Comparison of ENCODE assay signal across 8 mouse cellular contexts in the genomic region with DNA sequence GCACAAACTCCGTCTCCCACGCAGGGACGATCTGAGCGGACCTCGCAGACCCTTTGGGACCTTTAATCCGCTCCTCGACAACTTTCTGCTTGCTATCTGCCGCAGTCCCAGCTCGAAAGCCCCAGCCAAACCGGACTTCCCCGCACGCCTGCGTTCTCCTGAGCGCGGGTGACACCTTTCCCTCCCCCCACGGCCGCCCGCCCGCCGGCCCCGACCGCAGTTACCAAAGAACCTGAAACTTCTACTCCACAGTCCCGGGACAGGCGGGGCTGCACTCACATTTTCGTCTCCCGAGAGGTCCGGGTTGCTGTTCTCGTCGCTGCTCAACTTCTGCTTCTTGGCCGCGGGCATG. TPM values are rescaled to one million over a fixed set of nuclear protein-coding genes. Genes with fewer than 3 reads are reported as not detected.
DNase-seq lines count a peak whose midpoint lies in the region; ATAC-seq and TF ChIP-seq lines count a peak whose summit lies in the region.

No protein-coding gene starts in this region.

- WGBS in heart, embryonic 11.5 days (ENCODE audit: insufficient replicate concordance): under 1% methylated on average over 31 of the region's 31 CpGs
- WGBS in forebrain, embryonic 15.5 days: under 1% methylated on average over 31 of the region's 31 CpGs
- WGBS in liver, postnatal 0 days (ENCODE audit: insufficient replicate concordance): under 1% methylated on average over 31 of the region's 31 CpGs

- no peaks in the 10 kb centered on the region for H3K9me3 ChIP-seq in heart, embryonic 11.5 days (replicated peaks; ENCODE audit: control insufficient read depth, low read length)
- no peaks in the 10 kb centered on the region for H3K9me3 ChIP-seq in E14TG2a.4 (ENCODE audit: low read length)
- H3K9me3 ChIP-seq in forebrain, embryonic 15.5 days: no peaks in the 10 kb centered on the region
- no peaks in the 10 kb centered on the region for H3K9me3 ChIP-seq in liver, postnatal 0 days (ENCODE audit: low read length)

- H3K9ac ChIP-seq in heart, embryonic 11.5 days (ENCODE audit: low read depth, low read length): peak overlapping the region; percentile 88
- peak overlapping the region; percentile 95 for H3K9ac ChIP-seq in forebrain, embryonic 15.5 days (replicated peaks)
- H3K9ac ChIP-seq in liver, postnatal 0 days (replicated peaks): peak overlapping the region; percentile 96

- H3K4me1 ChIP-seq in heart, embryonic 11.5 days (ENCODE audit: control insufficient read depth, insufficient read depth, low read length): peaks cover 7% of the 10 kb centered on the region; the same call in 1 of the 2 replicates
- peaks cover 63% of the 10 kb centered on the region for H3K4me1 ChIP-seq in E14TG2a.4 (replicated peaks; ENCODE audit: low read depth, low read length)
- H3K4me1 ChIP-seq in forebrain, embryonic 15.5 days: peaks cover 24% of the 10 kb centered on the region
- peaks cover 11% of the 10 kb centered on the region for H3K4me1 ChIP-seq in liver, postnatal 0 days (ENCODE audit: insufficient read depth)

- peaks cover 9% of the 10 kb centered on the region for H3K36me3 ChIP-seq in heart, embryonic 11.5 days (ENCODE audit: control insufficient read depth, insufficient read depth, low read length)
- H3K36me3 ChIP-seq in E14TG2a.4 (ENCODE audit: insufficient read depth, low read length): peaks cover 39% of the 10 kb centered on the region
- peaks cover 11% of the 10 kb centered on the region; the same call in 1 of the 2 replicates for H3K36me3 ChIP-seq in forebrain, embryonic 15.5 days
- H3K36me3 ChIP-seq in liver, postnatal 0 days (replicated peaks; ENCODE audit: insufficient read depth, low read length): peaks cover 16% of the 10 kb centered on the region

- intact Hi-C loops in heart, postnatal 36 days (cut with DNase I): loop anchor here (10.0 kb wide), 1 partner anchor 445 kb away; a partner anchor contains a TSS

- H3K27me3 ChIP-seq in heart, embryonic 11.5 days (ENCODE audit: control insufficient read depth, insufficient read depth, low read length): no peaks in the 10 kb centered on the region
- H3K27me3 ChIP-seq in E14TG2a.4 (ENCODE audit: insufficient read depth, low read length): no peaks in the 10 kb centered on the region
- no peaks in the 10 kb centered on the region for H3K27me3 ChIP-seq in forebrain, embryonic 15.5 days
- H3K27me3 ChIP-seq in liver, postnatal 0 days (ENCODE audit: insufficient read depth, low read length): no peaks in the 10 kb centered on the region

- TF ChIP-seq EP300 in liver, postnatal 0 days (IDR thresholded peaks at IDR 0.05; ENCODE audit: low read depth): no peak

- peak overlapping the region; percentile 62 for H3K4me3 ChIP-seq in heart, embryonic 11.5 days (ENCODE audit: low read depth, low read length)
- H3K4me3 ChIP-seq in E14TG2a.4 (replicated peaks; ENCODE audit: low read length): peak overlapping the region; percentile 98
- peak overlapping the region; percentile 95 for H3K4me3 ChIP-seq in forebrain, embryonic 15.5 days
- H3K4me3 ChIP-seq in liver, postnatal 0 days (ENCODE audit: low read depth, low read length): peak overlapping the region; percentile 97

- peak overlapping the region; percentile 98 for H3K27ac ChIP-seq in heart, embryonic 11.5 days (ENCODE audit: low read depth, low read length)
- H3K27ac ChIP-seq in forebrain, embryonic 15.5 days (replicated peaks): peak overlapping the region; percentile 100
- H3K27ac ChIP-seq in liver, postnatal 0 days (ENCODE audit: low read depth): peak overlapping the region; percentile 100

- TF ChIP-seq CTCF in E14TG2a.4 (conservative IDR thresholded peaks at IDR 0.05; ENCODE audit: low read length): no peak
- no peak for TF ChIP-seq CTCF in liver, postnatal 0 days (IDR thresholded peaks at IDR 0.05; ENCODE audit: low read depth)

- no peak for DNase-seq in heart, postnatal 36 days
- DNase-seq in liver, postnatal 0 days: no peak
- no peak for DNase-seq in retina, embryonic 14.5 days (ENCODE audit: low spot score)
- no peak for DNase-seq in thymus, adult 18-20 months
- no peak for DNase-seq in right cerebral cortex, postnatal 4 days

- ATAC-seq in heart, embryonic 11.5 days (replicated peaks; ENCODE audit: insufficient number of reproducible peaks, low FRiP score, low TSS enrichment): peak; percentile 47; the same call in 1 of the 2 replicates
- ATAC-seq in forebrain, embryonic 15.5 days (replicated peaks): no peak
- peak; percentile 47 for ATAC-seq in liver, postnatal 0 days

- peak overlapping the region; percentile 72 for H3K4me2 ChIP-seq in heart, embryonic 11.5 days
- H3K4me2 ChIP-seq in forebrain, embryonic 15.5 days (replicated peaks): peak overlapping the region; percentile 71
- peak overlapping the region; percentile 76 for H3K4me2 ChIP-seq in liver, postnatal 0 days (ENCODE audit: low read depth, low read length)

RNA-seq across cellular contexts. Expression of a gene that starts 0.7 kb away (rescaled TPM):
- 49.7 and 52.7 TPM in 2 replicates for polyA plus RNA-seq in heart, embryonic 11.5 days (2014; fragmentation: Nextera tagmentation; extraction: Ambion mirVana)
- 10 to 100 TPM; 24.1 to 25.4 TPM for total RNA-seq in heart, postnatal 36 days (2021)
- polyA plus RNA-seq in forebrain, embryonic 15.5 days (2015; fragmentation: Nextera tagmentation; extraction: Ambion mirVana): 41.5 and 44.0 TPM in 2 replicates
- 22.3 and 28.3 TPM in 2 replicates for polyA plus RNA-seq in liver, postnatal 0 days (2015; fragmentation: Nextera tagmentation; extraction: Ambion mirVana)

RNA-seq across cellular contexts. Expression of a gene that starts 39.1 kb away (rescaled TPM):
- 116 and 122 TPM in 2 replicates for polyA plus RNA-seq in heart, embryonic 11.5 days (2014; fragmentation: Nextera tagmentation; extraction: Ambion mirVana)
- 10 to 100 TPM; 60.8 to 80.8 TPM for total RNA-seq in heart, postnatal 36 days (2021)
- 150 and 158 TPM in 2 replicates for polyA plus RNA-seq in forebrain, embryonic 15.5 days (2015; fragmentation: Nextera tagmentation; extraction: Ambion mirVana)
- polyA plus RNA-seq in liver, postnatal 0 days (2015; fragmentation: Nextera tagmentation; extraction: Ambion mirVana): 41.1 and 41.3 TPM in 2 replicates
